ENCODE assay signal across 20 mouse cellular contexts in the genomic region with DNA sequence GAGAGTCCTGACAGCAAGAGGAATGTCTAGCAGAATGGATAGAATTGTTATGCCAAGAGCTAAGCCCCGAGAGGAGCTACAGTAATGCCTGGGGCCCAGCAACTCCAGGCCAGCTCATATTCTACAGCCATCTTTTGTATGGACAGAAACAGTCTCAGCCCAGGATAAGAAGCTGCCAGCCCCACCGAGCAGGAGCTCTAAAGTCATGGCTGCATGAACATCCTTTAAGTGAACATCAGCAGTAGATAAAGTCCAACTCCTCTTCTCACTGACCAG.
DNase-seq lines count a peak whose midpoint lies in the region; ATAC-seq and TF ChIP-seq lines count a peak whose summit lies in the region.
"Had no signal": no experiment of that assay in that cellular context is flagged by ENCODE, and none has a peak within 500 bp of the region (broad histone marks: within the 10 kb centered on the region; RNA-seq: fewer than 3 reads in every experiment).

No protein-coding gene starts in this region.

- TF ChIP-seq CTCF in forebrain, postnatal 0 days (IDR thresholded peaks at IDR 0.05; ENCODE audit: low read depth): no peak

- H3K27ac ChIP-seq in forebrain, embryonic 11.5 days (ENCODE audit: low read depth, low read length): no peak overlapping the region
- no peak overlapping the region for H3K27ac ChIP-seq in forebrain, postnatal 0 days (ENCODE audit: low read depth, low read length)
- H3K27ac ChIP-seq in neural tube, embryonic 11.5 days (ENCODE audit: low read depth, low read length): no peak overlapping the region
- no peak overlapping the region for H3K27ac ChIP-seq in neural tube, embryonic 12.5 days
- H3K27ac ChIP-seq: embryonic facial prominence, embryonic 15.5 days; intestine, embryonic 15.5 days; macrophage had no signal

- H3K9ac ChIP-seq in forebrain, embryonic 11.5 days (ENCODE audit: low read length): no peak overlapping the region
- no peak overlapping the region for H3K9ac ChIP-seq in forebrain, postnatal 0 days
- H3K9ac ChIP-seq in neural tube, embryonic 11.5 days (ENCODE audit: low read length): no peak overlapping the region
- H3K9ac ChIP-seq in neural tube, embryonic 12.5 days: no peak overlapping the region
- H3K9ac ChIP-seq: embryonic facial prominence, embryonic 15.5 days; intestine, embryonic 15.5 days had no signal

- no peaks in the 10 kb centered on the region for H3K9me3 ChIP-seq in forebrain, embryonic 11.5 days (ENCODE audit: control insufficient read depth, low read length)
- no peaks in the 10 kb centered on the region for H3K9me3 ChIP-seq in forebrain, postnatal 0 days (ENCODE audit: low read length)
- no peaks in the 10 kb centered on the region for H3K9me3 ChIP-seq in neural tube, embryonic 11.5 days (ENCODE audit: control insufficient read depth, low read length)
- H3K9me3 ChIP-seq in neural tube, embryonic 12.5 days: no peaks in the 10 kb centered on the region
- H3K9me3 ChIP-seq: embryonic facial prominence, embryonic 15.5 days; intestine, embryonic 15.5 days had no signal

- no peak overlapping the region for H3K4me2 ChIP-seq in forebrain, embryonic 11.5 days (ENCODE audit: low read depth, low read length, severe bottlenecking)
- no peak overlapping the region for H3K4me2 ChIP-seq in forebrain, postnatal 0 days (ENCODE audit: low read depth)
- H3K4me2 ChIP-seq in neural tube, embryonic 11.5 days (ENCODE audit: low read depth): no peak overlapping the region; the same call in 1 of the 2 replicates
- H3K4me2 ChIP-seq in neural tube, embryonic 12.5 days (replicated peaks): peak overlapping the region; percentile 46
- H3K4me2 ChIP-seq: embryonic facial prominence, embryonic 15.5 days; intestine, embryonic 15.5 days had no signal

- WGBS in forebrain, embryonic 11.5 days: 26% methylated on average over 2 of the region's 2 CpGs
- WGBS in forebrain, postnatal 0 days: 19% methylated on average over 2 of the region's 2 CpGs
- WGBS in neural tube, embryonic 11.5 days: 36% methylated on average over 2 of the region's 2 CpGs
- WGBS in neural tube, embryonic 12.5 days: 27% methylated on average over 2 of the region's 2 CpGs

- DNase-seq in forebrain, embryonic 11.5 days (ENCODE audit: low spot score): no peak
- DNase-seq in forebrain, postnatal 0 days: no peak
- no peak for DNase-seq in neural tube, embryonic 11.5 days (ENCODE audit: low spot score)
- DNase-seq in neural tube, embryonic 10.5 days (ENCODE audit: extremely low spot score, low spot score): no peak
- DNase-seq in yolk sac, embryonic 10.5 days (ENCODE audit: low spot score): no peak
- DNase-seq: adrenal gland, postnatal 25 days; cerebellum, adult 11 months; cerebellum, adult 9-11 months; gastrocnemius, postnatal 10 days; heart, adult 11 months; kidney, adult 8-10 months; kidney, postnatal 14 days; right cerebral cortex, postnatal 4 days; thymus, postnatal 14 days had no signal

- H3K27me3 ChIP-seq in forebrain, embryonic 11.5 days (ENCODE audit: control insufficient read depth, insufficient read depth, low read length): no peaks in the 10 kb centered on the region
- H3K27me3 ChIP-seq in forebrain, postnatal 0 days (ENCODE audit: insufficient read depth, low read length): no peaks in the 10 kb centered on the region
- H3K27me3 ChIP-seq in neural tube, embryonic 11.5 days (ENCODE audit: control insufficient read depth, insufficient read depth, low read length): no peaks in the 10 kb centered on the region
- H3K27me3 ChIP-seq in neural tube, embryonic 12.5 days (replicated peaks): no peaks in the 10 kb centered on the region
- H3K27me3 ChIP-seq: embryonic facial prominence, embryonic 15.5 days; intestine, embryonic 15.5 days had no signal

- no peaks in the 10 kb centered on the region for H3K36me3 ChIP-seq in forebrain, embryonic 11.5 days (ENCODE audit: control insufficient read depth, insufficient read depth, low read length)
- H3K36me3 ChIP-seq in forebrain, postnatal 0 days (ENCODE audit: insufficient read depth): no peaks in the 10 kb centered on the region
- H3K36me3 ChIP-seq in neural tube, embryonic 11.5 days (ENCODE audit: control insufficient read depth, insufficient read depth, low read length): no peaks in the 10 kb centered on the region
- no peaks in the 10 kb centered on the region for H3K36me3 ChIP-seq in neural tube, embryonic 12.5 days
- H3K36me3 ChIP-seq: embryonic facial prominence, embryonic 15.5 days; intestine, embryonic 15.5 days had no signal

- peaks cover 9% of the 10 kb centered on the region for H3K4me1 ChIP-seq in forebrain, embryonic 11.5 days (replicated peaks; ENCODE audit: control insufficient read depth, insufficient read depth, low read length)
- H3K4me1 ChIP-seq in forebrain, postnatal 0 days (ENCODE audit: insufficient read depth): peaks cover 15% of the 10 kb centered on the region
- peaks cover 5% of the 10 kb centered on the region for H3K4me1 ChIP-seq in neural tube, embryonic 11.5 days (ENCODE audit: control insufficient read depth, insufficient read depth, low read length)
- peaks cover 24% of the 10 kb centered on the region for H3K4me1 ChIP-seq in neural tube, embryonic 12.5 days

- peak; percentile 59 for ATAC-seq in forebrain, embryonic 11.5 days (replicated peaks; ENCODE audit: low FRiP score)
- ATAC-seq in forebrain, postnatal 0 days: no peak
- ATAC-seq in neural tube, embryonic 11.5 days (ENCODE audit: insufficient read depth, low FRiP score, low TSS enrichment): peak; percentile 51; the same call in 1 of the 2 replicates
- peak; percentile 45; the same call in 1 of the 2 replicates for ATAC-seq in neural tube, embryonic 12.5 days (ENCODE audit: low FRiP score, low read depth)
- no peak for ATAC-seq in granulocyte monocyte progenitor cell, adult 5-6 weeks (replicated peaks; ENCODE audit: poor library complexity, severe bottlenecking)
- ATAC-seq: intestine, embryonic 15.5 days; lung, postnatal 0 days had no signal

- no peak overlapping the region for H3K4me3 ChIP-seq in forebrain, embryonic 11.5 days (ENCODE audit: low read depth, low read length)
- H3K4me3 ChIP-seq in forebrain, postnatal 0 days (ENCODE audit: low read depth, low read length): no peak overlapping the region
- H3K4me3 ChIP-seq in neural tube, embryonic 11.5 days (ENCODE audit: low read depth, low read length): no peak overlapping the region
- H3K4me3 ChIP-seq in neural tube, embryonic 12.5 days: no peak overlapping the region
- H3K4me3 ChIP-seq: embryonic facial prominence, embryonic 15.5 days; intestine, embryonic 15.5 days had no signal

Comparison
In these comparisons a context has a peak if more than half of its experiments do, and no peak if none do; other contexts are left out.
1. ATAC-seq: peak in forebrain, embryonic 11.5 days (single experiment), neural tube, embryonic 11.5 days (single experiment) and neural tube, embryonic 12.5 days (single experiment); none in forebrain, postnatal 0 days (single experiment) and granulocyte monocyte progenitor cell, adult 5-6 weeks (single experiment).